Mouse (Mus musculus): Measurements from ENCODE around the gene Gm10282. TPM values are rescaled to one million over a fixed set of nuclear protein-coding genes. Genes with fewer than 3 reads are reported as not detected.

Gene Gm10282
- polyA plus RNA-seq, 1 experiment from 2014 or later = 9.6 TPM

DNA sequence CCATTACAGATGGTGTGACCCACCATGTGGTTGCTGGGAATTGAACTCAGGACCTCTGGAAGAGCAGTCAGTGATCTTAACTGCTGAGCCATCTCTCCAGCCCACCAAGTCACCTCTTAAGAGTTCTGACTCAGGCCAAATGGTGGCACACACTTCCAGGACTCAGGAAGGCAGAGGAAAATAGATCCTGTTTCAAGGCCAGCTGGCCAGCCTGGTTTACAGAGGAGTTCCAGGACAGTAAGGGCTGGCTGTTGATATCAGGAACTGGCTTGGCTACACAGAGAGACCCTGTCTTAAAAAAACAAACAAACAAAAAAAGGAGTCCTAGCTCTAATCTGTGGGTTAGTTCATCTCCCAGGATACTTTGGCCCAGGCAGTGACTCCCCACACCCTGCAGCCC, 32.0 kb upstream of the Gm10282 start:
- DNase-seq (ENCODE audit: low spot score) = no peak

DNA sequence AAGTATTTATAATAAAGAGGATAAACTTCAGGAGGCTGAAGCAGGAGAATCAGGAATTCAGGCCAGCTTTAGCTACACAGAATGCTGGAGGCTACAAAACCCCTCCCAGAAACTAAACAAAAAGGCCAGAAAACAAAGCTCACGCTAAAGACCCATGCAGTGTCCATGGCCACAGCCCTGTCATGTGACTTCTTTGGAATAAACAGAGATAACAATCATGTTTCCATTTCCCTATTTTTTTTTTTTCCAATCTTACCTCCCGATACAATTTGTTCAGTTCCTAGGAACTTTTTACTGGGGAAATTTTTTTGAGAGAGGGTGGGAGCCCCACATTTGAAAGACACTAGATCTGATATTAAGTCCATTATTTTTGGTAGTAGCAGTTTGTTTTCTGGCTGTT, 31.2 kb upstream of the Gm10282 start:
- Histone ChIP-seq H3K9me3 (ENCODE audit: control insufficient read depth, low read length) (no peaks in the 10 kb centered on the region), H3K4me2 (replicated peaks; ENCODE audit: low read depth) (no peak overlapping the region), H3K9ac (ENCODE audit: low read length) (no peak overlapping the region), H3K27me3 (ENCODE audit: control insufficient read depth, insufficient read depth, low read length) (no peaks in the 10 kb centered on the region), H3K4me3 (ENCODE audit: low read depth, low read length) (no peak overlapping the region), H3K27ac (replicated peaks) (no peak overlapping the region), H3K4me1 (replicated peaks; ENCODE audit: control insufficient read depth, insufficient read depth) (no peaks in the 10 kb centered on the region), H3K36me3 (ENCODE audit: control insufficient read depth, insufficient read depth, low read length) (peaks cover 17% of the 10 kb centered on the region; the same call in 1 of the 2 replicates)
- no peak for DNase-seq (ENCODE audit: low spot score)
- TF ChIP-seq EP300 (optimal IDR thresholded peaks at IDR 0.05) (no peak), CTCF (IDR thresholded peaks at IDR 0.05; ENCODE audit: low read depth) (no peak)
- 47% methylated on average over 2 of the region's 2 CpGs for WGBS
- no peak for ATAC-seq (ENCODE audit: low FRiP score, low TSS enrichment)

More for the DNA sequence above, 32.0 kb upstream of the Gm10282 start:
- H3K27ac ChIP-seq (replicated peaks) = no peak overlapping the region
- H3K9ac ChIP-seq (ENCODE audit: low read length) = no peak overlapping the region
- H3K4me1 ChIP-seq (replicated peaks; ENCODE audit: control insufficient read depth, insufficient read depth) = no peaks in the 10 kb centered on the region
- TF ChIP-seq CTCF (IDR thresholded peaks at IDR 0.05; ENCODE audit: low read depth) = no peak
- TF ChIP-seq EP300 (optimal IDR thresholded peaks at IDR 0.05) = no peak
- no peak for ATAC-seq (ENCODE audit: low FRiP score, low TSS enrichment)
- peaks cover 22% of the 10 kb centered on the region; the same call in 1 of the 2 replicates for H3K36me3 ChIP-seq (ENCODE audit: control insufficient read depth, insufficient read depth, low read length)
- no peak overlapping the region for H3K4me2 ChIP-seq (replicated peaks; ENCODE audit: low read depth)
- H3K9me3 ChIP-seq (ENCODE audit: control insufficient read depth, low read length) = no peaks in the 10 kb centered on the region
- H3K27me3 ChIP-seq (ENCODE audit: control insufficient read depth, insufficient read depth, low read length) = no peaks in the 10 kb centered on the region
- no peak overlapping the region for H3K4me3 ChIP-seq (ENCODE audit: low read depth, low read length)

DNA sequence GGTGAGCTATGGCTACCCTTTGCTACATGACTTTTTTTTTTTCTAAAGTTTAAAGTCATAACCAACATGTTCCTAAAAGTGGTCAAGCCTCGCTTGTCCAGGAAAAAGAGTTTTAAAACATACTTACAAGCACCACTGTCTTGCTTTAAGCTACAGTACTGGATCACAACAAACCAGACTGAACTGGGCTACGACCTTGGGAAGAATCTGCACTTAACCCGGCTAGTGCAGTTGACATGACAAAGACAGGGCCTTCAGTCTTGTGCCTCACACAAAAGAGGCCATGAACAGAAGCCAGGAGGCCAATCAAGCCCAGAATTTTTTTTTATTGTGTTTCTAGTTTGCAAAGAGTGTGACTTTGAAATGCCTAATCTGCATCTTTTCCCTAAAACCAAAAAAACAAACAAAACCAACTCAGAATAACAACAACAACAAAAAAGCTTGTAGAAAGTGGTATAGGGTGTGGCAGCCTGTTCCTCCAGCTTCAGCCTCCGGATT, 29.1 kb upstream of the Gm10282 start:
- DNase-seq (ENCODE audit: low spot score) = no peak
- 76% methylated on average over 4 of the region's 4 CpGs for WGBS
- no peaks in the 10 kb centered on the region for H3K9me3 ChIP-seq (ENCODE audit: control insufficient read depth, low read length)
- H3K27ac ChIP-seq (replicated peaks) = no peak overlapping the region
- no peak overlapping the region for H3K4me2 ChIP-seq (replicated peaks; ENCODE audit: low read depth)
- H3K9ac ChIP-seq (ENCODE audit: low read length) = no peak overlapping the region
- no peak overlapping the region for H3K4me3 ChIP-seq (ENCODE audit: low read depth, low read length)
- no peak for TF ChIP-seq EP300 (optimal IDR thresholded peaks at IDR 0.05)
- no peak for TF ChIP-seq CTCF (IDR thresholded peaks at IDR 0.05; ENCODE audit: low read depth)
- ATAC-seq (ENCODE audit: low FRiP score, low TSS enrichment) = no peak
- no peaks in the 10 kb centered on the region for H3K4me1 ChIP-seq (replicated peaks; ENCODE audit: control insufficient read depth, insufficient read depth)
- no peaks in the 10 kb centered on the region for H3K27me3 ChIP-seq (ENCODE audit: control insufficient read depth, insufficient read depth, low read length)
- peaks cover 6% of the 10 kb centered on the region; the same call in 1 of the 2 replicates for H3K36me3 ChIP-seq (ENCODE audit: control insufficient read depth, insufficient read depth, low read length)

DNA sequence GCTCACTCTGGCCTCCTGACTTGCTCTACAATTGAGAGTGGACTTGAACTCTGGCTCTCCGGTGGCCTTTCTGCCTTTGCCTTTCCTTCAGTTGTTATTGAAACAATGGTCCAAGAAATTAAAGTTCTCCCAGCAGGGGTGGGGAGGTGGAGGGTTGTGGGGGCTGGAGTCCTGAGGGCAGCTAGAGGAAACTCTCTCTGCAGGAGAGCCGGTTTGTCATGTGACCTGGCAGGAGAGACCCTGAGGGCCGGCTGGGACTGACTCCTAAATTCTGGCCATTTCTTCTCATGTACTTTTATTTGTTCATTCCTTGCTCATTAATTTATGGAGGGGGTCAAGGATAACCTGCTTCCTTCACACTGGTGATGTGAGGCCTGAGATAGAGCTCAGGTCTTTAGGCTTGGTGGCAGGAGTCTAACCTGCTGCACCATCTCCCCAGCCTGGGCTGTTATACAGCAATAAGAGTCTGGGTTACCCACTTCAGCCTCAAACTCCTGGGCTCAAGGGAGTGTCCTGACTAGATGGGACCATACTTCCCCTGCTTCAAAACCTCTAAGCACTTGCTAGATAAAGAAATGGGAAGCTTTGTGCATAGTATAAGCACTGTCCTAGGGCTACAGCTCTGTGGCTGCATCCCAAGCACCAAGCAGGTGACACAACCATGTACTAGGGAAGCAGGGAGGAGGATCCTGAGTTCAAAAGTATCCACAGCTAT, 28.5 kb upstream of the Gm10282 start:
- no peak for DNase-seq (ENCODE audit: low spot score)
- H3K9ac ChIP-seq (ENCODE audit: low read length) = no peak overlapping the region
- H3K36me3 ChIP-seq (ENCODE audit: control insufficient read depth, insufficient read depth, low read length) = peaks cover 6% of the 10 kb centered on the region; the same call in 1 of the 2 replicates
- no peak overlapping the region for H3K4me3 ChIP-seq (ENCODE audit: low read depth, low read length)
- 52% methylated on average over 3 of the region's 3 CpGs for WGBS
- TF ChIP-seq EP300 (optimal IDR thresholded peaks at IDR 0.05) (no peak), CTCF (IDR thresholded peaks at IDR 0.05; ENCODE audit: low read depth) (no peak)
- no peak overlapping the region for H3K27ac ChIP-seq (replicated peaks)
- H3K27me3 ChIP-seq (ENCODE audit: control insufficient read depth, insufficient read depth, low read length) = no peaks in the 10 kb centered on the region
- H3K4me2 ChIP-seq (replicated peaks; ENCODE audit: low read depth) = no peak overlapping the region
- ATAC-seq (ENCODE audit: low FRiP score, low TSS enrichment) = no peak
- H3K4me1 ChIP-seq (replicated peaks; ENCODE audit: control insufficient read depth, insufficient read depth) = no peaks in the 10 kb centered on the region
- no peaks in the 10 kb centered on the region for H3K9me3 ChIP-seq (ENCODE audit: control insufficient read depth, low read length)

DNA sequence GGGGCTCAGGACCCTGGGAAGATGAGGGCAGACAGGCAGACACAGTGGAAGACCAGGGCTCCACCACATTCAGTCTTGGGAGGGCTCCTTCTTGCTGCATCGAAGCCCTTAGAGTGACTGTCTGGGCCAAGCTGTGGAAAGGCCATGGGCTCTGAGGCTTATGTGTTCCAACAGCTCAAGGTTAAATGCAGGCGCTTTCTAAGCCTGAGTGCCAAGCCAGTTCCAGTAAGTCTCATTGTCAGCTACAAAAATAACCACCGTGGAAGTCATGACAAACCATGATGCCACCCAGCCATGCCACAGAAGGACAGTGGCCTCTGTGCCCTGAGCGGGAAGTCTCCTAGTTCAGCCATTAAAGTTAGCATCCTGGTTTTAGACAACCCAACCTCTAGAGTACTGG, 26.6 kb upstream of the Gm10282 start:
- Histone ChIP-seq H3K4me1 (replicated peaks; ENCODE audit: control insufficient read depth, insufficient read depth) (no peaks in the 10 kb centered on the region), H3K4me3 (ENCODE audit: low read depth, low read length) (no peak overlapping the region), H3K4me2 (replicated peaks; ENCODE audit: low read depth) (no peak overlapping the region), H3K36me3 (ENCODE audit: control insufficient read depth, insufficient read depth, low read length) (peaks cover 2% of the 10 kb centered on the region; the same call in 1 of the 2 replicates), H3K27ac (replicated peaks) (no peak overlapping the region), H3K9ac (ENCODE audit: low read length) (no peak overlapping the region), H3K9me3 (ENCODE audit: control insufficient read depth, low read length) (no peaks in the 10 kb centered on the region), H3K27me3 (ENCODE audit: control insufficient read depth, insufficient read depth, low read length) (no peaks in the 10 kb centered on the region)
- 83% methylated on average over 4 of the region's 4 CpGs for WGBS
- no peak for TF ChIP-seq CTCF (IDR thresholded peaks at IDR 0.05; ENCODE audit: low read depth)
- no peak for TF ChIP-seq EP300 (optimal IDR thresholded peaks at IDR 0.05)
- ATAC-seq (ENCODE audit: low FRiP score, low TSS enrichment) = no peak
- no peak for DNase-seq (ENCODE audit: low spot score)

DNA sequence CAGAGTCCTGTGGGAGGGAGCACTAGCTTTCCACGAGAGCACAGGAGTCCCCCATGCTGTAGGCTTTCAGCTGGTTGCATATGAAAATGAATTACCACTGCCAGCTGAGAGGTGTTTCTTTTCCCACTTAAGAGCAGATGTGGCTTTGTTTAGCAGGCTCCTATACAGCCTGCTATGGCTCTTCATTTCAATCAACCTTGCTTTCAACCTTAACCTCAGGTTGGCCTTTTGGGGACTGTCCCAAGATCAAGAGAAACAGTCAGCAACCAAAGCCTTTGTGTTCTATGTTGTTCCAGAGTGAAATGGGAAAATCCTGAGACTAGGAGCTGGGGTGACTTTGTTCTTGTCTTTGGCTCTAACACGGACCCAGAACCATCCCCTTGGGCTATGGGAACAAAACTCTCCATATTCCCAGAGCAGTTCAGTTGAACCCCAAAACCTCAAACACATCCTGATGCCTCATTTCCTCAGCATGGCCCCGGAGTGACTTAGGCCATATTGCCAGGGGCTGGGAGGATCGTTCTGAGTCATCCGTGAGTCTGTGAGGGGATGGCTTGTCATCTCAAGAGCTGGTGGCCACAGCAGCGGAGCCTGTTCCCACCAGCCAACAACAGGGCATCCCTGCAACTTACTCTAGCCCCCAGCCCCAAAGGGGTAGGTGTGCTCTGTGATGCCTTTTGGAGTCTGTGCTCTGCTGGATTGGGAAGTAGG, 25.9 kb upstream of the Gm10282 start:
- no peak overlapping the region for H3K27ac ChIP-seq (replicated peaks)
- H3K9ac ChIP-seq (ENCODE audit: low read length) = no peak overlapping the region
- no peaks in the 10 kb centered on the region for H3K4me1 ChIP-seq (replicated peaks; ENCODE audit: control insufficient read depth, insufficient read depth)
- no peak for ATAC-seq (ENCODE audit: low FRiP score, low TSS enrichment)
- H3K27me3 ChIP-seq (ENCODE audit: control insufficient read depth, insufficient read depth, low read length) = no peaks in the 10 kb centered on the region
- DNase-seq (ENCODE audit: low spot score) = no peak
- no peaks in the 10 kb centered on the region for H3K9me3 ChIP-seq (ENCODE audit: control insufficient read depth, low read length)
- H3K4me3 ChIP-seq (ENCODE audit: low read depth, low read length) = no peak overlapping the region
- no peak overlapping the region for H3K4me2 ChIP-seq (replicated peaks; ENCODE audit: low read depth)
- peaks cover 2% of the 10 kb centered on the region; the same call in 1 of the 2 replicates for H3K36me3 ChIP-seq (ENCODE audit: control insufficient read depth, insufficient read depth, low read length)
- TF ChIP-seq EP300 (optimal IDR thresholded peaks at IDR 0.05) = no peak
- TF ChIP-seq CTCF (IDR thresholded peaks at IDR 0.05; ENCODE audit: low read depth) = no peak
- 77% methylated on average over 6 of the region's 6 CpGs for WGBS

Data from stomach, postnatal 0 days (tissue).